Mouse (Mus musculus) cerebral cortex, adult 2 months (tissue): ENCODE data around the gene Magi1.

ENCODE experiments used
- WGBS: fragments of 180-500 bp; shearing (Covaris S2); methylation state at CpG from one replicate; pipeline ENCODE4 v1.1.7; 2018; 5-methylcytosine and 5-hydroxymethylcytosine counted together

Magi1 gene

GRCm38 (mm10) chr6:94107401-94108107 lies 176.2 kb downstream of the Magi1 start:
- WGBS, result 77% methylated on average over 11 of the region's 11 CpGs

DNA sequence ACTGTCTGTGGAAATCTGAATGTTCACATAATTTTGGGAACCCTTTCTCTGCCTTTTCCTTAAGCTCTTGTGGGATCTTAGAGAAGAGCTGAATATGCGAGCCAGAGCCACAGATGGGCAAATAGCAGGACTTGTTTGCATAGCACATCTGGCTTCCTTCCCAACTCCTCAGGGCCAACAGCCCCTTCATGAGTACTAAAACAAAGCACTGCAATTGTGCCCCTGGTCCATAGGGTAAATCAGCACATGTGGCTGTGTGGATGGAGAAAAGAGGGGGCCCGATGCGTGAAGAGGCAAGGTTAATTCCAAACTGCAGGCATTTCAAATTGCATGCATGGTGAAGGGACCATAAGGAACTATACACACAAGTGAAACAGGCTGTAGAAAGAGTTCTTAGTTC lies 180.1 kb downstream of the Magi1 start:
- WGBS, result 72% methylated on average over 3 of the region's 3 CpGs

- 33% methylated on average over 5 of the region's 5 CpGs for WGBS
Measured at GRCm38 (mm10) chr6:94101256-94101655, 182.5 kb downstream of the Magi1 start.

DNA sequence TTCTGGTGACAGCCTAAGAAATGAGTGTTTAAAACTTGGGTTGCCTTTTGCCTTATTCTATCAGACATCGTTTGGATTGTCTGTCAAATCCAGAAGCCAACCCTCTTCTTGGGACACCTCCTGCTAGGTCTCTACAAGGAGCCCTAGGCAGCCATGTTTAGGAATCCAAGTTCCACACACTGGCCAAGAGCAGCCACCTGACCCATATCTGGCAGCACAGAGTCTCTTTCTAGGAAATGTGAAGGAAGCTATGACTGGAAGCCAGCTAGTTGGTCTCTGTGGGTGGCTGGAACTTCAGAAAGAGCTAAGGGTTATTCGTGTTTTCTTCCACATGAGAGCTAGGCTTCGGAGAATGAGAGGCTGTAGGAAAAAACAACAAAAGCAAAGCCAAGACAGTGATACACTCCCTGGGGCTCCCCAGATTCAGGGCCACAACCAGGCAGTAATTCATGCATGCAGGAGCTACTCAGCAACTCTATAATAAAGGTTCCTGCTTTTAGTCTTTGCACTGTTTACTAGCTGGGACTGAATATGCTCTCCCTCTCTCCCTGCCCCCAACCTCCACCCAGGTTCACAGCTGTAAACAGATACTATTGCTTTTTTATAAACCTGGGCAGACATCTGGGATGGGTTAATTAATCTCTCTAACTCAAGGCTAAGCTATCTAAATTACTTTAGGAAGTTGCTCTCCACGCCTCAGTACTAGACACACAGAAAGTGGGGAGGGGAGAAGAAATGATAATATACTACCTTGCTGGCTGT lies 188.6 kb downstream of the Magi1 start:
- 60% methylated on average over 4 of the region's 4 CpGs for WGBS

- 70% methylated on average over 8 of the region's 8 CpGs for WGBS
Measured at GRCm38 (mm10) chr6:94092969-94093597, 190.6 kb downstream of the Magi1 start.

DNA sequence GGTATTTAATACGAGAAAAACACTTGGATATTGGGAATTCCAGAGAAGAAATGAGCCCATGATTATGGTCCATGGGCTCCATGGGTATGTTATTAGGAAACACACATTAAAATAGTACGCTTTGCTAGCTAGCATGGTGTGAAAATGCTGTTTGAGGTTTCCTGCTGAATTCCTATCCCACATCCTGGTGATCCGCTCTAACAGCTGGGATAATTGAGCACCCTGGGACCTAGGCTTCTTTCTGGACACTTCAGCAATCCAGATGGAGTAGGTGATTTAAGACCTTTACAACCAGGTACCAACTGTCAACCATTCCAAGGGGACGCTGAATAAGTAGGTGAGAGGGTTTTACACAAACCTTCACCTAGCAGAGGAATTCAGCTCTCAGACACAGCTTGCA lies 191.2 kb downstream of the Magi1 start:
- WGBS, result 96% methylated on average over 4 of the region's 4 CpGs

DNA sequence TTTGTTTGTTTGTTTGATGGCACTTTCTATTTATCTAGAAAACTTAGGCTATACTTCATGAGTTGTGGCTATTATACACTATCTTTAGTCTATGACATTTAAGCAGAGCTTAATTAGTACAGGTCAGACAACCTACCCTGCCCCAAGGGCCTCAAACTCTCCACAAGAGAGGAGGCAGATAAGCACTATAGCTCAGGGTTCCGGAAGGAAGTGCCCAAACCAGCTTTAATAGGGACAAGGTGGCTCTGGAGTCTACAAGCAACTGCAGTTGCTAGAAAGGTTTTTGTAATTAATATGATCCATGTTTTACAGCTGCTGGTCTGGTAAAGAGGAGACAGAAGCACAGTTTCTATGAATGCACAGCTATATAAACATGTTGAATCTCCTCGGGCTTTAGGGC lies 196.9 kb downstream of the Magi1 start:
- WGBS, result 84% methylated on average over 2 of the region's 2 CpGs

DNA sequence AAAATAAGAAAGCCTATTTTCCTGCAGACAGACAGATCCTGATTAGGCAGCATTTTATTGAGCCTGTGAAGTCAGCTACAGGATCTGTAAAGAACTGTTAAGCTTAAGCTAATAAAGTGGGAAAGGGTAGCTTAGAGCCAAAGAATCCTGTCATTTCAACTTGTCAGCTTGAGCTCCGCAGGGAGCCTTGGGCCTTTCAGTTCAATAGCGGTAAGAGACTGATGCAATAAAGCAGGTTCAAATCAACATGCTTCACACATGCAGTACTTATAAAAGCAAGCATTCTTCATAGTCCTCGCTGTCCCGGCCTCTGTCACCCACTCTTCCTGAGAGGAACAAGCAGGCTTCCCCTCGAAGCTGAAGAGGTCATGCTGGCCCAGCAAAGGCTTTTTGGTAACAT lies 199.0 kb downstream of the Magi1 start:
- 72% methylated on average over 5 of the region's 5 CpGs for WGBS

DNA sequence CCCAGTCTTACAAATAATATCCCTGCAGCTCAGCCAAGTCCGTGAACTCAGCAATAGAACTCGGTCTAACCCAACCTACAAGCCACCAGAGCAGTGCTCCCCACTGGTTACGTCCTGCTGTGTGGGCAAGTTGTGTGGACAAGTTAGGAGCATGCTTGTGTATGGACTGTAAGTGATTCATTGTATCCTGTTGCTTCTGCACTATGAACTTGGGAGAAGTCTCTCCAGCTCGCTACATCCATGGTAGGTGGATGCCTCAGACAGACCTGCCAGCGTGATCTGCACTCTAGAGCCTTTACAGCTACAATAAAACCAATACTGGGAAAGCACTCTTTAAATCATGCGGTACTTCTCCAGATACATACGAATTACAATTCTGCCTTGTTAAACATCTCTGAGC lies 200.3 kb downstream of the Magi1 start:
- 90% methylated on average over 7 of the region's 7 CpGs for WGBS

GRCm38 (mm10) chr6:94080933-94081545 lies 202.7 kb downstream of the Magi1 start:
- 4% methylated on average over 4 of the region's 4 CpGs for WGBS

DNA sequence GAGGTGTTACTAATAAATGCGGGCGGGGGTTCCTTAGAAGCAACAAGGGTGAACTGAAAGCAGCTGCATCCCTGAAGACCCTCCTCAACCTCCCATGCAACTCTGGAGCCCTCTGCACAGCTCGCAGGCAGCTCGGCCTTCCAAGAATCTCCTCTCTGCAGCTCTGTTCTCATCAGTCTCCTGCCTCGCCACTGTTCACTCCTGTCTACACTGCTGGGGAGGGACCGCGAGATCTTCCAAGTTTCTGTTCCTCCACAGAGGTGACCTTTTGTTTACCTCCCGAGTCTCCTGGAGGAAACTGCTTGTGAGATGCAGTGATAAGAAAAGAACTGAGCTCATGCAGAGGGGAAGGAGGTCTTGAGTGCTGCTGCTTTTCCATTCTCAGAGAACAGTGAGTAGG lies 204.8 kb downstream of the Magi1 start:
- 60% methylated on average over 8 of the region's 8 CpGs for WGBS

- WGBS, result 95% methylated on average over 3 of the region's 3 CpGs
Measured at GRCm38 (mm10) chr6:94077013-94077412, 206.7 kb downstream of the Magi1 start.

DNA sequence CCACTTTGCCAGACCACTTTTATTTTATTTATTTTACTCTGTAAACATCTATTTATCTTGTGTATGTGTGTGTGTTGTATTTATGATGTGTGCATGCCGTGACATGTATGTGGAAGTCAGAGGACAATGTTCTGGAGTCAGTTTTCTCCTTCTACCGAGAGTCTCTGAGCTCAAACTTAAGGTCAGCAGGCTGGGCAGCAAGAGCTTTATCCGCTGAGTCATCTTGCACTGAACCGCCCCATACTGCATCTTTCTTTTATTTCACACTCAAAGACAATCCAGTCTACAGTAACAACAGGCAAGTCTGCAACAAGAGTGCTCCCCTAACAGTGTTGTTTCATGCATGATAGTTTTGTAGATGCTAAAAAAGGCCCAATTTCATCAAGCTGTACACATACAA lies 207.7 kb downstream of the Magi1 start:
- WGBS, result 94% methylated on average over 4 of the region's 4 CpGs

- WGBS, result 44% methylated on average over 8 of the region's 8 CpGs
Measured at GRCm38 (mm10) chr6:94075228-94075627, 208.5 kb downstream of the Magi1 start.

- WGBS, result 85% methylated on average over 5 of the region's 5 CpGs
Measured at GRCm38 (mm10) chr6:94071676-94072075, 212.0 kb downstream of the Magi1 start.

GRCm38 (mm10) chr6:94070702-94071101 lies 213.0 kb downstream of the Magi1 start:
- WGBS, result 42% methylated on average over 3 of the region's 3 CpGs

DNA sequence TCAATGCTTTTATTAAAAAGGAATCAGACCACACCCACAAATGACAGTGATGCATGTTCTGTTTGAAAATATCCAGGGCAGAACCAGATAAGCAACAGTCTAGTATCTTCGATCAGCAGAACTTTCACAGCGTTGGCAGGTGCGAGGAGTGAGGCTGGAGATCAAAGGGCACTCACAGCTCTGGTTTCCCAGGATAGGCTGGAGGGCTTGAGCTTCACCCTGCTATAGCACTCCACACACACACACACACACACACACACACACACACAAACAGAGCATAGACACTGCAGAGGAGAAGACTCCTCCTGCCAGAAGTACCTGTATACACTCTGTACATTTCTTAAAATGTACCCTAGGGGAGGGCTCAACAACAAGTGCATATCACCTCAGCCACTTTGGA lies 214.3 kb downstream of the Magi1 start:
- 81% methylated on average over 3 of the region's 3 CpGs for WGBS

DNA sequence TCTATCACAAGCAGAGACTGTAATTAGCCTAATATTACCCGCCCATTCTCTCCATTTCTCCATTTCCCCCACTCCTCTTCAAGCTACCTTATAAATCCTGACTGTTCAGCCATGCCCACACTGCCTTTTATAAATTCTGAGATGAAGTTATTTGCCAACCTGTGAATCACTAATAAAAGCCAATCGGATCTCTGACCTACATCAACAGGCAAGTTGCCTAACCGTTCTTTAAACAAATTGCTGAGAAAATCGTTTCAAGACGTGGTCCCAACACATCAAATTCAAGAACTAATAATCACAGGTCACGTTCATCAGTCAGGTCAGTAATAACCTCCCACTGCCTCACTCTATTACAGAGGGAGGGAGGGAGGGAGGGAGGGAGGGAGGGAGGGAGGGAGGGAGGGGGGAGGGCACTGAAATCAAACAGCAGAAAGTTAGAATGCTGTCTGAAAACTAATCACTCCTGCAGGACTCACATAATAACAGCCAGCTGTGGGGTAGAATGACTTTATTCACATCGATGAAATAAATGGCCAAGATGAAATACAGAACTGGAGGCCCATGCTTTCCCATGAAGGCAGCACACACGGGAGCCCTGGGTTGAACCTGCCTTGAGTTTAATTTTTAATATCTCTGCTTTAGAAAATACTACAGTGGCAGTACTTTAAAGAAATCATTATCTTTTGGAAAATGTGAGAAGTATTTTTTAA lies 215.8 kb downstream of the Magi1 start:
- 69% methylated on average over 8 of the region's 8 CpGs for WGBS

- 91% methylated on average over 4 of the region's 4 CpGs for WGBS
Measured at GRCm38 (mm10) chr6:94064832-94065231, 218.9 kb downstream of the Magi1 start.

DNA sequence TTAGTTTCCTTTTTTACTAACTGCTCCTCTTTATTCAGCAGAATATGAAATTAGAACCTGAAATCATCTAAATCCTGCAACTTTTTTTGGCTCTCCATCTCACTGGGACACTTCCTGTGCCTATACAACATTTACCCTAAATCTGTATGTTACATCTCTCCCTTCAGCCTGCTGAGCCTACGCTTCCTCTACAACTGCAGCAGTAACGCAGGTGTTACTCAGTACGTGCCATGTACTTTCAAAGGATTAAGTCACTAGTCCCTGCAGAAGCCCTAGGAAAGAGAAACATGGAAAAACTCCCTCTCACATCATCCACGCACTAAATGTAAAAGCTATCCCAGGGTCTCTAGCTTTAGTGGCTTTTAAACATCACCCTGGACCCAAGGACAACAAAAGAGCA lies 220.2 kb downstream of the Magi1 start:
- 55% methylated on average over 4 of the region's 4 CpGs for WGBS

- 77% methylated on average over 8 of the region's 8 CpGs for WGBS
Measured at GRCm38 (mm10) chr6:94061424-94061980, 222.2 kb downstream of the Magi1 start.
